Mouse (Mus musculus) right cerebral cortex, postnatal 4 days (tissue): ENCODE results near the gene Prpf38b.
"Not testable (repeated sequence)": the region's sequence is repeated elsewhere in the genome, so short reads cannot be mapped to it uniquely, and the experiment has no call there.

ENCODE experiments used
- DNase-seq: peaks from one replicate; pipeline ENCODE4 v3.0.0-alpha.2; 2022

Gene Prpf38b

GRCm38 (mm10) chr3:108900147-108900546, 11.4 kb downstream of the Prpf38b start:
- no peak for DNase-seq

GRCm38 (mm10) chr3:108898640-108899039, 12.9 kb downstream of the Prpf38b start:
- DNase-seq = no peak

GRCm38 (mm10) chr3:108892914-108893313, 18.6 kb downstream of the Prpf38b start:
- DNase-seq = no peak

- DNase-seq = no peak
These were observed 19.4 kb downstream of the Prpf38b start for GRCm38 (mm10) chr3:108892080-108892479.

GRCm38 (mm10) chr3:108889908-108890307, 21.6 kb downstream of the Prpf38b start, which contains the start of gene Fndc7:
Gene Fndc7 (minus strand): TSS chr3:108890008.
- no peak for DNase-seq

- DNase-seq = no peak
These were observed 23.9 kb downstream of the Prpf38b start for GRCm38 (mm10) chr3:108887618-108887975.

- DNase-seq = no peak
These were observed 24.5 kb downstream of the Prpf38b start for GRCm38 (mm10) chr3:108886934-108887617.

- DNase-seq = no peak
These were observed 25.6 kb downstream of the Prpf38b start for GRCm38 (mm10) chr3:108885686-108886530.

- DNase-seq = no peak
These were observed 26.7 kb downstream of the Prpf38b start for GRCm38 (mm10) chr3:108884706-108885289.

GRCm38 (mm10) chr3:108883067-108883466, 28.5 kb downstream of the Prpf38b start:
- DNase-seq = no peak

GRCm38 (mm10) chr3:108881873-108882272, 29.7 kb downstream of the Prpf38b start:
- not testable (repeated sequence) for DNase-seq

- no peak for DNase-seq
These were observed 30.7 kb downstream of the Prpf38b start for GRCm38 (mm10) chr3:108880544-108881507.

- DNase-seq = no peak
These were observed 31.6 kb downstream of the Prpf38b start for GRCm38 (mm10) chr3:108879836-108880435.

GRCm38 (mm10) chr3:108879129-108879528, 32.4 kb downstream of the Prpf38b start:
- no peak for DNase-seq

- no peak for DNase-seq
These were observed 40.9 kb downstream of the Prpf38b start for GRCm38 (mm10) chr3:108870631-108871030.

GRCm38 (mm10) chr3:108867449-108867848, 44.1 kb downstream of the Prpf38b start:
- no peak for DNase-seq

- DNase-seq = no peak
These were observed 45.9 kb downstream of the Prpf38b start for GRCm38 (mm10) chr3:108865676-108866075.

- DNase-seq = no peak
These were observed 46.4 kb downstream of the Prpf38b start for GRCm38 (mm10) chr3:108865129-108865528.

GRCm38 (mm10) chr3:108863091-108863490, 48.4 kb downstream of the Prpf38b start:
- DNase-seq = no peak

- DNase-seq = not testable (repeated sequence)
These were observed 49.2 kb downstream of the Prpf38b start for GRCm38 (mm10) chr3:108862282-108862681.

- DNase-seq = no peak
These were observed 50.7 kb downstream of the Prpf38b start for GRCm38 (mm10) chr3:108860786-108861185.

GRCm38 (mm10) chr3:108858231-108858770, 53.2 kb downstream of the Prpf38b start:
- DNase-seq = peak; percentile 42
